Comparison of ENCODE assay signal across 9 mouse cellular contexts in genomic region chr13:46634133-46634488, GRCm38 (mm10). TPM values are rescaled to one million over a fixed set of nuclear protein-coding genes. Genes with fewer than 3 reads are reported as not detected.
DNase-seq lines count a peak whose midpoint lies in the region; ATAC-seq and TF ChIP-seq lines count a peak whose summit lies in the region.
"Had no signal": no experiment of that assay in that cellular context is flagged by ENCODE, and none has a peak within 500 bp of the region (broad histone marks: within the 10 kb centered on the region; RNA-seq: fewer than 3 reads in every experiment).

No protein-coding gene starts in this region.

- H3K27ac ChIP-seq in CH12.LX (ENCODE audit: insufficient read depth, low read depth), result no peak overlapping the region
- H3K27ac ChIP-seq in midbrain, embryonic 10.5 days (replicated peaks), result peak overlapping the region; percentile 89

- H3K79me2 ChIP-seq in CH12.LX (replicated peaks; ENCODE audit: control insufficient read depth, extremely low read depth, insufficient read depth, poor library complexity, severe bottlenecking), result no peaks in the 10 kb centered on the region

- H3K9me3 ChIP-seq in CH12.LX (replicated peaks; ENCODE audit: low read length), result peaks cover 7% of the 10 kb centered on the region
- no peaks in the 10 kb centered on the region for H3K9me3 ChIP-seq in midbrain, embryonic 10.5 days (replicated peaks)

- peak; percentile 53 to 58 for DNase-seq in cerebellum, postnatal 10 days
- DNase-seq in cerebellum, adult 11 months, result no peak
- DNase-seq in CH12.LX (ENCODE audit: extremely low read depth), result peak; percentile 67
- DNase-seq in midbrain, embryonic 10.5 days (ENCODE audit: low spot score), result no peak
- no peak for DNase-seq in ovary, adult 18-20 months (ENCODE audit: low spot score)
- no peak for DNase-seq in yolk sac, embryonic 10.5 days (ENCODE audit: low spot score)
- DNase-seq in adrenal gland, postnatal 36 days, result no peak

- H3K36me3 ChIP-seq in CH12.LX (replicated peaks in 1 of 2; ENCODE audit: control insufficient read depth in 1 of 2, insufficient read depth in 1 of 2, low read length in 1 of 2), result no peaks in the 10 kb centered on the region
- peaks cover 14% of the 10 kb centered on the region for H3K36me3 ChIP-seq in midbrain, embryonic 10.5 days

- H3K4me3 ChIP-seq in CH12.LX (replicated peaks in 1 of 3; ENCODE audit: low read depth in 2 of 3, low read length in 2 of 3, poor library complexity in 1 of 3), result no peak overlapping the region
- H3K4me3 ChIP-seq in midbrain, embryonic 10.5 days, result peak overlapping the region; percentile 48

- 47% methylated on average over 6 of the region's 6 CpGs for whole genome bisulfite sequencing in midbrain, embryonic 10.5 days

- no peaks in the 10 kb centered on the region for H3K27me3 ChIP-seq in CH12.LX (replicated peaks)
- H3K27me3 ChIP-seq in midbrain, embryonic 10.5 days (ENCODE audit: low read depth, poor library complexity, severe bottlenecking), result no peaks in the 10 kb centered on the region

- TF ChIP-seq POLR2A in CH12.LX (IDR thresholded peaks at IDR 0.05; ENCODE audit: low read depth, low read length), result no peak

- H3K4me2 ChIP-seq in CH12.LX (ENCODE audit: insufficient read depth, low read depth, poor library complexity, severe bottlenecking), result no peak overlapping the region; the same call in 1 of the 2 replicates

- in situ Hi-C loops in CH12.LX (cut with MboI; ENCODE audit: low pct_ligation_motif_present, low pct_unique_long_range_greater_than_20kb, low sequenced_read_pairs), result no loop called here

- dilution Hi-C loops in CH12.LX (cut with MboI; ENCODE audit: extremely low pct_ligation_motif_present, extremely low pct_unique_long_range_greater_than_20kb, low sequenced_read_pairs), result no loop called here

- no peak overlapping the region for H3K9ac ChIP-seq in CH12.LX (ENCODE audit: insufficient read depth, low read depth)

- peaks cover 0 to 10% of the 10 kb centered on the region in 2 experiments; a peak in 1 of 4 replicates for H3K4me1 ChIP-seq in CH12.LX (ENCODE audit: control insufficient read depth in 1 of 2, insufficient read depth in 2 of 2)
- peaks cover 30% of the 10 kb centered on the region for H3K4me1 ChIP-seq in midbrain, embryonic 10.5 days

- peak; percentile 83 to 84 for ATAC-seq in hematopoietic stem cell, adult 5-6 weeks (replicated peaks in 1 of 2; ENCODE audit: insufficient read depth in 1 of 2, low FRiP score in 2 of 2, low TSS enrichment in 1 of 2, low read depth in 1 of 2, poor library complexity in 2 of 2, severe bottlenecking in 2 of 2)
- ATAC-seq: inflammation-experienced regulatory T-cells, adult 6 months had no signal

- TF ChIP-seq EP300 in CH12.LX (IDR thresholded peaks at IDR 0.05; ENCODE audit: low read length), result no peak

- TF ChIP-seq CTCF in CH12.LX (conservative IDR thresholded peaks at IDR 0.05 in 1 of 2, IDR thresholded peaks at IDR 0.05 in 1 of 2; ENCODE audit: low read depth in 2 of 2, low read length in 2 of 2), result no peak

- TF ChIP-seq RAD21 in CH12.LX (IDR thresholded peaks at IDR 0.05; ENCODE audit: low read depth, low read length), result no peak

TF ChIP-seq in CH12.LX, 34 proteins besides CTCF, POLR2A, EP300 and RAD21:
- TF ChIP-seq ELF1 (IDR thresholded peaks at IDR 0.05; ENCODE audit: low read depth, low read length), result 0 out of 2 replicates have a peak, but pooled peaks have one; percentile 19
- no peak for TF ChIP-seq PAX5 (IDR thresholded peaks at IDR 0.05; ENCODE audit: low read length)
- TF ChIP-seq KAT2A (IDR thresholded peaks at IDR 0.05; ENCODE audit: insufficient replicate concordance, low read length), result no peak
- no peak for TF ChIP-seq HCFC1 (IDR thresholded peaks at IDR 0.05; ENCODE audit: low read depth, low read length)
- TF ChIP-seq CHD2 (IDR thresholded peaks at IDR 0.05; ENCODE audit: low read length), result peak; percentile 47; the same call in 1 of the 2 replicates
- TF ChIP-seq MAX (IDR thresholded peaks at IDR 0.05; ENCODE audit: low read length), result no peak
- no peak for TF ChIP-seq USF1 (IDR thresholded peaks at IDR 0.05; ENCODE audit: low read depth, low read length)
- TF ChIP-seq NELFE (IDR thresholded peaks at IDR 0.05; ENCODE audit: low read depth, low read length), result no peak

RNA-seq across cellular contexts. Expression of gene Fam8a1, which starts 35.2 kb away (rescaled TPM):
- total RNA-seq in CH12.LX (2012; rRNA removed) (6.2 and 6.9 TPM in 2 replicates), CH12.LX (2014; rRNA removed) (9.9 and 10.1 TPM in 2 replicates)
- polyA plus RNA-seq in CH12.LX (2012; ENCODE audit: insufficient read length, low read depth), result 9.9 and 10.2 TPM in 2 replicates
- total RNA-seq in hematopoietic stem cell, adult 5-6 weeks (2017), result 15.9 and 18.1 TPM in 2 replicates
- 8.5 and 9.5 TPM in 2 replicates for polyA plus RNA-seq in midbrain, embryonic 10.5 days (2016; fragmentation: Nextera tagmentation; extraction: Ambion mirVana)
- total RNA-seq in adrenal gland, postnatal 36 days (2021), result 10 to 100 TPM; 52.5 to 56.8 TPM

Comparison
In these comparisons a context has a peak if more than half of its experiments do, and no peak if none do; other contexts are left out.
1. DNase-seq: peak in cerebellum, postnatal 10 days (2 of 2) and CH12.LX (single experiment); none in cerebellum, adult 11 months (single experiment), midbrain, embryonic 10.5 days (single experiment), ovary, adult 18-20 months (single experiment), yolk sac, embryonic 10.5 days (single experiment) and adrenal gland, postnatal 36 days (0 of 2).